Mouse (Mus musculus) stomach, postnatal 0 days (tissue): ENCODE data around the gene Stag1.

Experiments
- CTCF ChIP-seq: IDR thresholded peaks from 2 replicates; pipeline ENCODE4 v1.5.1; 2016; ENCODE audit warnings: antibody characterized with exemption, low read depth, mild to moderate bottlenecking, moderate library complexity
- EP300 ChIP-seq: optimal IDR thresholded peaks from 2 replicates; pipeline ENCODE3; 2016; ENCODE audit warnings: antibody characterized with exemption

DNA sequence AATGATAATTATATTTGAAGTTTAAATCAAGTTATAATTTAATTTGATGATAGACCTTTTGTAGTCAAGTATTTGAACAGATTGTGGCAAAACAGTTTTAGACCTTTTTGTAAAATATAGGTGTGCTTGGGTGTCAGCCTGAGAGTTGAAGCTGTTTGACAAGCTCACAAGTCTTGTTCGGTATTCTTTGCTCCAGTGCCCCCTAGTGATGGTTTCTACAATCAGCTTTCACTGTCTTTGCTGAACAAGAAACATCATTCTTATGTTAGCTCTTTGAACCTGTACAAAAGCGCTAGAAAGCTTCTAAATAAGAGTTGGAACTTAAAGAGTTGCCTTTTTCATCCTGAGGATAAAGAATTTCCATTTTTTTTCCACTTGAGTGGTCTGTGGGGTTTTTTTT, 319.5 kb downstream of the Stag1 start:
- peak; percentile 78 for TF ChIP-seq CTCF
- no peak for TF ChIP-seq EP300
